Mouse (Mus musculus) brain, embryonic 14.5 days (tissue): ENCODE data around the gene Plekhb2.

Experiments
- CTCF ChIP-seq: fragments of 200-500 bp; IDR thresholded peaks from 2 replicates; pipeline ENCODE4 v1.5.1; 2012; ENCODE audit warnings: inconsistent platforms, mild to moderate bottlenecking, moderate library complexity, borderline replicate concordance; ENCODE audit not compliant: insufficient read depth, insufficient read length; ENCODE audit errors: extremely low read depth
- POLR2A ChIP-seq: fragments of 200-500 bp; IDR thresholded peaks from 2 replicates; pipeline ENCODE4 v1.6.1; 2012; ENCODE audit warnings: mild to moderate bottlenecking, inconsistent platforms, borderline replicate concordance; ENCODE audit not compliant: poor library complexity, insufficient read depth, insufficient read length, severe bottlenecking; ENCODE audit errors: extremely low read depth

DNA sequence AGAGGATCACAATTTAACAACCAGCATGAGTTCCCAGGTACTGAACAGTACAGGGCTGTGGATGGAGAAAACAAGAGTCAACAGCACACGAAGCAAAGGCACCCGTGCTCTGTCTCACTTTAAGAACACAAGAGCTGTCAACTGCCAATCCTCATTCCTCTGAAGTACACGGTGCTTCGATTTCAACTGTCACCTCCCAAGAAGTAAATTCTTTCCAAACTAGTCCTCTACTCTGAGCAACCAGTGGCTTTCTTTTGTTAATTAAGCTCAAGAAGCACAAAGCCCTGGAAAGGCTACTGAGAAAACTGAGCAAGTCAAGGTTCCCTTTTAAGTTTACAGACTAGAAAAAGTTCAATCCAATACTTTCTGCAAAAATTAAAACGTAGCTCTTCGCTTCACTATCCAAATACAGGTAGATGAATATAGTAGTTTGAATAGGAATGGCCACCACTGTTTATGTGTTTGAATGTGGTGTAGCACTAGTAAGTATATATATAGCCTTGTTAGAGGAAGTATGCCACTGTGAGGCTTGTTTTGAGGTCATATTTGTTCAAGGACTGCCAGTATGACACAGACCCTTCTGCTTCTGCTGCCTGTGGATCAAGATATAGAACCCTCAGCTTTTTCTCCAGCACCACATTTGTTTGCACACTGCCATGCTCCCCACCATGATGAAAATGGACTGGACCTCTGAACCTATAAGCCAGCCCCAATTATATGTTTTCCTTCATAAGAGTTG is 11.7 kb upstream of the Plekhb2 start:
- TF ChIP-seq CTCF (no peak), POLR2A (no peak)
